Mouse (Mus musculus) lung, adult 2 months (tissue): ENCODE results near the gene Gm44805.

Source experiments
- CTCF ChIP-seq: fragments of 200-500 bp; IDR thresholded peaks from 2 replicates; pipeline ENCODE4 v1.5.1; 2011; ENCODE audit warnings: mild to moderate bottlenecking, low read length, control low read depth; ENCODE audit not compliant: insufficient read depth
- POLR2A ChIP-seq: fragments of 200-500 bp; IDR thresholded peaks from 2 replicates; pipeline ENCODE4 v1.6.1; 2011; ENCODE audit warnings: low read depth, mild to moderate bottlenecking, control low read depth, low read length, borderline replicate concordance; ENCODE audit errors: extremely low read depth

DNA sequence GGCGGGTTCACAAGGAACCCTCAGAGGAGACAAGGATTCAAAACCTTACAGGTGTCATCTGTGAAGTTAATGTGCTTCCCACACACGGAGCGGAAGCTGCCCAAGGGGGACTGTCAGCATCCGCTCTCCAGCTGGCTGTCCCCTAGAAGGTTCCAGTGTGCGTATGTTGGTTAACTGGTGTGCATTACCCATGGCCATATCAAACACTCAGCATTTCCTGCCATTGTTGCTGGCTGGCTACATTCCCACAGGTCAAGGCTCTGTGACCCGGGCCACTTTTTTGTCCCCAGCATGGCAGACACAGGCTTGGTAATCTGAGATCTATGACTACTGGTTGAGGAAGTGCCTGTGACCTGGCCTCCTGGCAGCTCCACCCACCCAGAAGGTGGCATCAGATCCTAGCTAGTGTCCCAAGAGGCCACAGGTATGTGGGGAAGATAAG lies 41.6 kb upstream of the Gm44805 start:
- no peak for TF ChIP-seq CTCF
- no peak for TF ChIP-seq POLR2A
